Mouse (Mus musculus): ENCODE data around the gene Snx30. TPM values are rescaled to one million over a fixed set of nuclear protein-coding genes. Genes with fewer than 3 reads are reported as not detected.

The Snx30 gene
- total RNA-seq, 2 experiments from 2014 or later, result 16.8 to 28.2 TPM

- no peak for ATAC-seq (ENCODE audit: poor library complexity, severe bottlenecking)
These were observed 92.3 kb downstream of the Snx30 start for GRCm38 (mm10) chr4:59897814-59898520.

- ATAC-seq (ENCODE audit: poor library complexity, severe bottlenecking), result no peak
These were observed 92.9 kb downstream of the Snx30 start for GRCm38 (mm10) chr4:59898521-59898919.

- ATAC-seq (ENCODE audit: poor library complexity, severe bottlenecking), result no peak
These were observed 96.2 kb downstream of the Snx30 start for GRCm38 (mm10) chr4:59901810-59902209.

- no peak for ATAC-seq (ENCODE audit: poor library complexity, severe bottlenecking)
These were observed 96.9 kb downstream of the Snx30 start for GRCm38 (mm10) chr4:59902547-59902946.

GRCm38 (mm10) chr4:59907092-59907491 lies 101.5 kb downstream of the Snx30 start:
- ATAC-seq (ENCODE audit: poor library complexity, severe bottlenecking), result no peak

- ATAC-seq (ENCODE audit: poor library complexity, severe bottlenecking), result no peak
These were observed 102.1 kb downstream of the Snx30 start for GRCm38 (mm10) chr4:59907657-59908230.

GRCm38 (mm10) chr4:59908785-59909184 lies 103.1 kb downstream of the Snx30 start:
- no peak for ATAC-seq (ENCODE audit: poor library complexity, severe bottlenecking)

- no peak for ATAC-seq (ENCODE audit: poor library complexity, severe bottlenecking)
These were observed 109.2 kb downstream of the Snx30 start, which contains the start of gene Slc46a2 for GRCm38 (mm10) chr4:59914608-59915403. TSS of gene Slc46a2 (minus strand) at chr4:59915056.

- ATAC-seq (ENCODE audit: poor library complexity, severe bottlenecking), result peak; percentile 56
These were observed 112.3 kb downstream of the Snx30 start for GRCm38 (mm10) chr4:59917966-59918365.

GRCm38 (mm10) chr4:59925082-59925481 lies 119.4 kb downstream of the Snx30 start:
- no peak for ATAC-seq (ENCODE audit: poor library complexity, severe bottlenecking)

- ATAC-seq (ENCODE audit: poor library complexity, severe bottlenecking), result no peak
These were observed 122.0 kb downstream of the Snx30 start for GRCm38 (mm10) chr4:59927666-59928065.

- peak; percentile 95 for ATAC-seq (ENCODE audit: poor library complexity, severe bottlenecking)
These were observed 122.7 kb downstream of the Snx30 start for GRCm38 (mm10) chr4:59928347-59928746.

GRCm38 (mm10) chr4:59932505-59933281 lies 127.1 kb downstream of the Snx30 start:
- peak; percentile 55; the same call in 1 of the 2 replicates for ATAC-seq (ENCODE audit: poor library complexity, severe bottlenecking)

- no peak for ATAC-seq (ENCODE audit: poor library complexity, severe bottlenecking)
These were observed 131.9 kb downstream of the Snx30 start for GRCm38 (mm10) chr4:59937543-59937942.

Other genes with a start within 250 kb of the Snx30 start
- gene Hsdl2, start 224.3 kb upstream of the Snx30 start, total RNA-seq (2015), result 22.2 and 23.5 TPM in 2 replicates
- 22.3 and 27.6 TPM in 2 replicates for gene Hsdl2, start 224.3 kb upstream of the Snx30 start, total RNA-seq (2017)
- 3.6 and 4.6 TPM in 2 replicates for gene E130308A19Rik, start 179.6 kb upstream of the Snx30 start, total RNA-seq (2015)
- 1.9 and 2.0 TPM in 2 replicates for gene E130308A19Rik, start 179.6 kb upstream of the Snx30 start, total RNA-seq (2017)
- gene Inip, start 4.3 kb upstream of the Snx30 start, total RNA-seq (2015), result 41.6 and 49.0 TPM in 2 replicates
- 47.3 and 52.7 TPM in 2 replicates for gene Inip, start 4.3 kb upstream of the Snx30 start, total RNA-seq (2017)
- gene Slc46a2, start 109.2 kb downstream of the Snx30 start, total RNA-seq (2015), result not detected in 2 replicates
- gene Slc46a2, start 109.2 kb downstream of the Snx30 start, total RNA-seq (2017), result not detected in 2 replicates
- gene Mup4, start 154.9 kb downstream of the Snx30 start, total RNA-seq (2015), result not detected in 2 replicates
- not detected in 2 replicates for gene Mup4, start 154.9 kb downstream of the Snx30 start, total RNA-seq (2017)
- gene Mup6, start 158.5 kb downstream of the Snx30 start, total RNA-seq (2015), result not detected in 2 replicates
- gene Mup6, start 158.5 kb downstream of the Snx30 start, total RNA-seq (2017), result not detected in 2 replicates

All from megakaryocyte, adult 5-6 weeks (primary cell).